Mouse (Mus musculus): ENCODE measurements around the gene Wasf2.

Gene Wasf2

DNA sequence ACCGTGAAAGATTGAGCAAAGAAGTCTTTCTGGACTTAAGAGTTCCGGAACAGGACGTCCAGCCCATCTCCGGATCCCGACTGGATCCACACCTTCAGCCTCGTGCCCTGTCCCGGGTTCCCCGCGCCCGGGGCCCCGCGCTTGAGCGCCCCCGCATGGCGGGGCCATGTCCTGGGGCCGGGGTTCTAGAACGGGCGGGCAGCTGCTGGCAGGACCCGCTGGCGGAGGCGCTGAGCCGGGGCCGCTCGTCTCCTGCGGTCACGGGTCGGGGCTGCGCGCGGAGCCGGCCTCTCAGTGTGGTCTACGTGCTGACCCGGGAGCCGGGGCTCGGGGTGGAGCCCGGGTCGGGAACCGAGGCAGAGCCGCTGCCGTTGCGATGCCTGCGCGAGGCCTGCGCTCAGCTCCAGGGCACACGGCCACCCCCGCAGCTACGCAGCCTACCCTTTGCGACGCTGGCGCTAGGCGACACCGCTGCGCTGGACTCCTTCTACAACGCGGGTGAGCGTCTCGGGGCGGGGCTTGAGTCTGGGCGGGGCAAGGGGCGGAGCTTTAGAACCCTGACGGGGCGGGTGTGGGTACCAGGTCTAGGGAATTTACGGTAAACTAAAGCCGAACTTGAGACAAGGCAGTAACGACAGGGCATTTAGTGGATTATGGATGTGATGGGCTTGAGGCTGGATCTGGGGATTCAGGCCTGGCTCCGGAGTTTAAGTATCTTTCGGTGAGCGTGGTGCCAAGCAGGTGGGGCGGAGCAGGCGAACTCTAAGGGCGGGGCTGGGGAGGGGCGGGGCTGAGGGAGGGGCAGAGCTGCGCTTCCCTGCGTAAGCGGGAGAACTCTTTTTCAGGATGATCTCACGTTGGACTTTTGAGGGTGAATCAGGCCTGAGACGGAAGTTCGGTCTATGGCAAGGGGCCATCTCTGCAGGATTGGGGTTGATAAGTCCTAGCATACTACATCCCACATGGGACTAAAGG lies 110.9 kb downstream of the Wasf2 start:
- DNase-seq: peak; percentile 88 to 91

DNA sequence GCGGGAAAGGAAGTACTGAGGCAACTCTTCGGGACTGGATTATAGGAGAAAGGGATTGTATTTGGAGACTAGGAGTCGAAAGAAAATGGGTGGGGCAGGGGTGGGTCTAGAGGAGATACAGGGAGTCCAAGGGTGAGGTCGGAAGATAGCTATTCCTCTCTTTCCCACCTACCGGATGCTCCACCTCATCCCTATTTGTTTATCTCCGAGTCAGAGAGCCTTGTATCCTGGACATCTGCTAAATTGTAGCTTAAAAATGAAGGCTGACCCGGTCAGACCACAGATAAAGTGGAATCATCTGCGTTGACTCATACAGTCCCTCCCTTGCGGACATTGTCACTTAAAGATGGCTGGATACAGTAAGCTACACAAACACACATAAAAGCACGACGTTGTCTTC lies 111.6 kb downstream of the Wasf2 start:
- DNase-seq: no peak

DNA sequence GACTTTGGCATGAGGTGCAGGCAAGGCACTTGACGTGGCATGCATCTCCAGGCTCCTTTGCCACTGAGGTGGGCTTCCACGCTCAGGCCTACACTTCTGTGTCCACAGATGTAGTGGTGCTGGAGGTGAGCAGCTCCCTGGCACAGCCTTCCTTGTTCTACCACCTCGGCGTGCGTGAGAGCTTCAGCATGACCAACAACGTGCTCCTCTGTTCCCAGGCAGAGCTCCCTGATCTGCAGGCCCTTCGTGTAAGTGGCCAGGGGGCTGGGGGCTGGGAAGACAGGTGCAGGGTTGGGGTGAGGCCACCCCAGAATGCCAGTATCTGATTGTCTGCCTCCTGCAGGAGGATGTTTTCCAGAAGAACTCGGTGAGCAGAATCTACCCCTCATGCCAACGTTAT lies 112.4 kb downstream of the Wasf2 start:
- no peak for DNase-seq

DNA sequence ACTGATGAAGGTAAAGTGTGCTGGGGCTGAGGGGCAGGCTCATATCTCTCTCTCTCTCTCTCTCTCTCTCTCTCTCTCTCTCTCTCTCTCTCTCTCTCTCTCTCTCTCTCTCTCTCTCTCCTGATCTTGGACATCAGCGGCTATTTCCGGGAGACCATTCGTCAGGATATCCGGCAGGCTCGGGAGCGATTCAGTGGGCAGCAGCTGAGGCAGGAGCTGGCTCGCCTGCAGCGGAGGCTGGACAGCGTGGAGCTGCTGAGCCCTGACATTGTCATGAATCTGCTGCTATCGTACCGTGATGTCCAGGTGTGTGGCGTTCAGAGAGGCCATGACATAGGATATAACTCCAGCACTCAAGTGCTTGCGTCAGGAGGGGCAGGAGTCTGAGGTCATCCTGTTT lies 113.2 kb downstream of the Wasf2 start:
- no peak for DNase-seq

DNA sequence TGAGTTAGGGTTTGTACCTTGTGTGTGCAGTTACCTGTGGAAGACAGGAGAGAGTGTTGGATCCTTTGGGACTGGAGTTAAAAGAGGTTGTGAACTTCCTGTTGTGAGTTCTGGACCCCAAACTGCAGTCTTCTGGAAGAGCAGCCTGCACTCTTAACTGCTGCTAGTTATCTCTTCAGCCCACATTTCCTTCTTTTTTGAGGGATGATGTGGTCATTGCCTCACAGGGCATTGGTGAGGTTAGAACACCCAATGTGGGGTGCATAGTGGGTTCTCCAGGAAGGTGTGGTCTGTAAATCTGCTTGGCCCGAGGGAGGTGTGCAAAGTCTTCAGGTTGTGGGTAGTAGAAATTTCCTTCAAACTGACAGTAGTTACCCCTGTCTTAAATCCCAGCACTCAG lies 114.0 kb downstream of the Wasf2 start:
- no peak for DNase-seq

DNA sequence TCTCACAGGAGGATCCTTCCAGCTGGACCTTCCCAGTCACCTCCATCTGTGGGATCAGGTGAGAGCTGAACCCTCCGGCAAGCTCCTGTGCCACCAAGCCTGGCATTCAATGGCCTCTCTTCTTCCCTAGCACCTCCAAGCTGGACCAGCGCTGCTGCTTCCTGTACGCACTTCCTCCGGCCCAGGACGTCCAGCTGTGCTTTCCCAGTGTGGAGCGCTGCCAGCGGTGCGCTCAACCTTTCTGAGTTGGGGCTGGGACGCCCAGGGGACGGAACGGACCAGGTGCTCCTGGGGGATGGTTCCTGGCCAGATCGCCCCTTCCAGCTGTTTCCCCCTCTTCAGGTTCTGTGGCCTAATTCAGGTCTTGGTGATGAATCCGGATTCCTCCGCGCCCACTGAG lies 116.8 kb downstream of the Wasf2 start:
- DNase-seq: no peak

DNA sequence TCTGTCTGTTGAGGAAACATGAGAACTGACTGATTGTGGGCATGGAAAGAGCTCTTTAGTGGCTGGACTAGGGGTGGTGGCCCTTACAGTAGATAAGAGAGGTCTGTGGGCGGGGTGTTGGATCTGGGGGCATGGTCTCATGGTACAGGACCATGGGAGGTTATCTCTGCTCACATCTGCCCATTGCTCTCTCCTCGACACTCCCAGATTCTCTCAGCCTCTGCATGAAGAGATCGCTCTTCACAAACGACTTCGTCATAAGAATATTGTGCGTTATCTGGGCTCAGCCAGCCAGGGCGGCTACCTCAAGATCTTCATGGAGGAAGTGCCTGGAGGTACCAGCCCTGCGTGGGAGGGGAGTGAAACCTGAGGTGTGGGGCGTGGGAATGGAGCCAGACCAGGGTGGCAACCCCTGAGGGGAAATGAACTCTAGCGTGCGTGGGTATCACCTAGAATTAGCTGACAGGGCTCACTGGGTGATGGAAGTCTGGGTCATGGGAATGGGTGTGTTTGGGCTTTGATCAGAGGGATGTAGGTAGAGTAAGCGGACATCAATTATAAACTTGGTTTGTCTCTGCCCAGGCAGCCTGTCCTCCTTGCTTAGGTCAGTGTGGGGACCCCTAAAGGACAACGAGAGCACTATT lies 117.6 kb downstream of the Wasf2 start:
- DNase-seq: no peak
